Mouse (Mus musculus): ENCODE results near the gene Hs3st3b1.

DNA sequence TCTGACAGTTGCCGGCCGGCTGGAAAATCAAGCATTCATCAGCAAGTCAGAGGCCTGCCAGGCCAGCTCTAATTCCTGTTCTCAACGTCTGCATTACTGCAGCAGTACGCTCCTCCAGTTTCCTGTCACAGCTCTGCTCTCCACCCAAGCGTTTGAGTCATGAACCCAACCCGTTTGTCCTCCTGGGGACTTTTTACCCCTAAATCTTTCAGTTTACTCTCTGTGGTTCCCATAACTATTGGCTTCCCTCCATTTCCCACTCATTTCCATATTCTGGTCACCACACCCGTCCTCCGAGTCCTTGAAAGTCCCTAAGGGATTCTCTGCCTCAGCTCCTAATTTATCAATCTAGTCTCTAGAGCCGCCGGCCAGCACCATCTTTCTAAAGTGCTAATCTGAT is 42.8 kb downstream of the Hs3st3b1 start:
- no peak for TF ChIP-seq CTCF (IDR thresholded peaks at IDR 0.05; ENCODE audit: control insufficient read depth, insufficient read depth, insufficient replicate concordance, low read depth, low read length)
- TF ChIP-seq POLR2A (IDR thresholded peaks at IDR 0.05; ENCODE audit: control insufficient read depth, low read depth, low read length): no peak
